Mouse (Mus musculus): Measurements from ENCODE around the gene Sqor.

DNA sequence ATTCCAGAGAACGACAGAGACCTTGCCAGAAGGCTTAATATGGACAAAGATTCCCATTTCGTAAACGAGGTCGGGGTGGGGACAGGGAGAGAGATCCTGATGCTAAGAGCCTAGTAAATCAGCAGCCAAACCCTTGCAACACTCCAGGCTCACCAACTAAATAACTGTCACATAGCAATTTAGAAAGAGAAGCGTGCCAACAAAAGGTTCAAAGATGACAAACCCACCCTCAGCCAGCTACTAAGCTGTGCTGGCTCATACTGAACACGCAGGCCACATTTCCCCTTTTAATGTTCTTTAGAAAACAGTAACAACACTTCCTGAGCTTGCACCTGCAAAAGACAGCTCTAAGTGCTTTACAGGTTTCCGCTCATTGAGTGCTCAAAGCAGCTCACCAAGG, 24.3 kb downstream of the Sqor start:
- no peak for TF ChIP-seq CTCF (IDR thresholded peaks at IDR 0.05; ENCODE audit: borderline replicate concordance, control insufficient read depth, extremely low read depth, insufficient read depth, low read length, poor library complexity)
- TF ChIP-seq POLR2A (IDR thresholded peaks at IDR 0.05; ENCODE audit: control insufficient read depth, extremely low read depth, insufficient read depth, low read length, poor library complexity), result no peak

Measured in thymus, adult 2 months (tissue).